16 mouse cellular contexts compared by ENCODE assay signal in genomic region chr10:8347497-8347896, GRCm38 (mm10).
"Had no signal": no experiment of that assay in that cellular context is flagged by ENCODE, and none has a peak within 500 bp of the region (broad histone marks: within the 10 kb centered on the region; RNA-seq: fewer than 3 reads in every experiment).

No protein-coding gene starts in this region.

- H3K9me3 ChIP-seq: kidney, embryonic 15.5 days; liver, embryonic 13.5 days; stomach, embryonic 15.5 days had no signal

- H3K4me2 ChIP-seq: kidney, embryonic 15.5 days; liver, embryonic 13.5 days; midbrain, embryonic 11.5 days; stomach, embryonic 15.5 days had no signal

- H3K9ac ChIP-seq: kidney, embryonic 15.5 days; liver, embryonic 13.5 days; stomach, embryonic 15.5 days had no signal

- H3K36me3 ChIP-seq: kidney, embryonic 15.5 days; liver, embryonic 13.5 days; stomach, embryonic 15.5 days had no signal

- H3K4me3 ChIP-seq: kidney, embryonic 15.5 days; left cerebral cortex, adult 2 months; liver, embryonic 13.5 days; stomach, embryonic 15.5 days had no signal

- DNase-seq: kidney, postnatal 10 days; kidney, postnatal 36 days; layer of hippocampus, postnatal 36 days; liver, embryonic 13.5 days; lung, adult 2 months; lung, postnatal 14 days; lung, postnatal 4 days; midbrain, embryonic 14.5 days; right cerebral cortex, adult 18-20 months; right cerebral cortex, postnatal 14 days; spleen, adult 18-20 months; thymus, postnatal 25 days had no signal

- H3K27ac ChIP-seq: kidney, embryonic 15.5 days; left cerebral cortex, adult 2 months; liver, embryonic 13.5 days; stomach, embryonic 15.5 days had no signal

- H3K27me3 ChIP-seq: kidney, embryonic 15.5 days; liver, embryonic 13.5 days; stomach, embryonic 15.5 days had no signal

- H3K4me1 ChIP-seq: liver, embryonic 13.5 days; stomach, embryonic 15.5 days had no signal
